Comparison of ENCODE assay signal across 7 mouse cellular contexts in genomic region chr5:134747947-134748618, GRCm38 (mm10). TPM values are rescaled to one million over a fixed set of nuclear protein-coding genes. Genes with fewer than 3 reads are reported as not detected.
DNase-seq lines count a peak whose midpoint lies in the region; ATAC-seq and TF ChIP-seq lines count a peak whose summit lies in the region.

No protein-coding gene starts in this region.

- no peak overlapping the region for H3K27ac ChIP-seq in hindbrain, embryonic 11.5 days (ENCODE audit: low read depth, low read length)
- H3K27ac ChIP-seq in lung, postnatal 0 days (ENCODE audit: low read length), result peak overlapping the region; percentile 38

- TF ChIP-seq EP300 in lung, postnatal 0 days (IDR thresholded peaks at IDR 0.05), result peak; percentile 57; the same call in 1 of the 2 replicates

- TF ChIP-seq CTCF in lung, postnatal 0 days (IDR thresholded peaks at IDR 0.05), result peak; percentile 93

- 52% methylated on average over 6 of the region's 6 CpGs for WGBS in hindbrain, embryonic 11.5 days
- 40% methylated on average over 6 of the region's 6 CpGs for WGBS in lung, postnatal 0 days

- no peaks in the 10 kb centered on the region for H3K36me3 ChIP-seq in hindbrain, embryonic 11.5 days (ENCODE audit: control insufficient read depth, insufficient read depth, low read length)
- no peaks in the 10 kb centered on the region for H3K36me3 ChIP-seq in lung, postnatal 0 days (ENCODE audit: insufficient read depth, low read length)

- DNase-seq in adipocyte (ENCODE audit: low spot score), result peak; percentile 68
- DNase-seq in cerebellum, adult 8-10 months, result peak; percentile 57
- DNase-seq in forelimb bud, embryonic 11.5 days (ENCODE audit: low read depth, low spot score), result peak; percentile 80
- peak; percentile 74 for DNase-seq in hindbrain, embryonic 11.5 days (ENCODE audit: low spot score)
- DNase-seq in layer of hippocampus, adult 9-10 months (ENCODE audit: low spot score), result peak; percentile 33
- DNase-seq in lung, postnatal 0 days (ENCODE audit: low spot score), result peak; percentile 92
- peak; percentile 46 to 68 for DNase-seq in right cerebral cortex, adult 2 months (ENCODE audit: low spot score in 2 of 2)

- ATAC-seq in hindbrain, embryonic 11.5 days (ENCODE audit: low FRiP score), result no peak
- peak; percentile 43 for ATAC-seq in lung, postnatal 0 days

- no peaks in the 10 kb centered on the region for H3K9me3 ChIP-seq in hindbrain, embryonic 11.5 days (ENCODE audit: control insufficient read depth, low read length)
- H3K9me3 ChIP-seq in lung, postnatal 0 days (ENCODE audit: low read length), result no peaks in the 10 kb centered on the region

- H3K9ac ChIP-seq in hindbrain, embryonic 11.5 days (ENCODE audit: low read depth, low read length), result no peak overlapping the region
- H3K9ac ChIP-seq in lung, postnatal 0 days (replicated peaks; ENCODE audit: low read depth), result no peak overlapping the region

- H3K4me1 ChIP-seq in hindbrain, embryonic 11.5 days (replicated peaks; ENCODE audit: control insufficient read depth, insufficient read depth, low read length), result peaks cover 7% of the 10 kb centered on the region; the same call in 1 of the 2 replicates
- H3K4me1 ChIP-seq in lung, postnatal 0 days (ENCODE audit: insufficient read depth, low read depth, low read length), result peaks cover 2% of the 10 kb centered on the region; the same call in 1 of the 2 replicates

- H3K27me3 ChIP-seq in hindbrain, embryonic 11.5 days (ENCODE audit: control insufficient read depth, insufficient read depth, low read length), result no peaks in the 10 kb centered on the region; the same call in none of the 2 replicates
- H3K27me3 ChIP-seq in lung, postnatal 0 days (replicated peaks; ENCODE audit: insufficient read depth, low read length), result no peaks in the 10 kb centered on the region

- no peak overlapping the region for H3K4me2 ChIP-seq in hindbrain, embryonic 11.5 days (replicated peaks; ENCODE audit: low read depth, low read length)
- H3K4me2 ChIP-seq in lung, postnatal 0 days (replicated peaks; ENCODE audit: low read depth, low read length), result no peak overlapping the region

- no peak overlapping the region for H3K4me3 ChIP-seq in hindbrain, embryonic 11.5 days (ENCODE audit: low read depth, low read length)
- no peak overlapping the region for H3K4me3 ChIP-seq in lung, postnatal 0 days (ENCODE audit: low read depth, low read length)

RNA-seq across cellular contexts. Expression of gene Eln, which starts 1.0 kb away (rescaled TPM):
- 1.7 and 1.8 TPM in 2 replicates for polyA plus RNA-seq in hindbrain, embryonic 11.5 days (2014; fragmentation: Nextera tagmentation; extraction: Ambion mirVana)
- 1,769 and 1,865 TPM in 2 replicates for polyA plus RNA-seq in lung, postnatal 0 days (2015; fragmentation: Nextera tagmentation; extraction: Ambion mirVana)

RNA-seq across cellular contexts. Expression of gene Limk1, which starts 59.7 kb away (rescaled TPM):
- 12.4 and 14.7 TPM in 2 replicates for polyA plus RNA-seq in hindbrain, embryonic 11.5 days (2014; fragmentation: Nextera tagmentation; extraction: Ambion mirVana)
- 7.2 and 10.2 TPM in 2 replicates for polyA plus RNA-seq in lung, postnatal 0 days (2015; fragmentation: Nextera tagmentation; extraction: Ambion mirVana)

Comparison
In these comparisons a context has a peak if more than half of its experiments do, and no peak if none do; other contexts are left out.
1. DNase-seq: peak in every context shown above with its lines; median percentile 92 in lung, postnatal 0 days; 80 in forelimb bud, embryonic 11.5 days; 74 in hindbrain, embryonic 11.5 days; 68 in adipocyte; 57 in cerebellum, adult 8-10 months; 57 in right cerebral cortex, adult 2 months; 33 in layer of hippocampus, adult 9-10 months.
2. RNA of gene Eln, which starts 1.0 kb away (polyA plus RNA-seq): 1,769 to 1,865 TPM in lung, postnatal 0 days; 1.7 to 1.8 TPM in hindbrain, embryonic 11.5 days; every median in the first group is over 100 times any median in the second.